Mouse (Mus musculus): ENCODE results near the gene C77080.
A peak's percentile ranks its signal among the peaks of the same experiment; 100 is the strongest.
"Not testable (repeated sequence)": the region's sequence is repeated elsewhere in the genome, so short reads cannot be mapped to it uniquely, and the experiment has no call there.

Gene C77080

DNA sequence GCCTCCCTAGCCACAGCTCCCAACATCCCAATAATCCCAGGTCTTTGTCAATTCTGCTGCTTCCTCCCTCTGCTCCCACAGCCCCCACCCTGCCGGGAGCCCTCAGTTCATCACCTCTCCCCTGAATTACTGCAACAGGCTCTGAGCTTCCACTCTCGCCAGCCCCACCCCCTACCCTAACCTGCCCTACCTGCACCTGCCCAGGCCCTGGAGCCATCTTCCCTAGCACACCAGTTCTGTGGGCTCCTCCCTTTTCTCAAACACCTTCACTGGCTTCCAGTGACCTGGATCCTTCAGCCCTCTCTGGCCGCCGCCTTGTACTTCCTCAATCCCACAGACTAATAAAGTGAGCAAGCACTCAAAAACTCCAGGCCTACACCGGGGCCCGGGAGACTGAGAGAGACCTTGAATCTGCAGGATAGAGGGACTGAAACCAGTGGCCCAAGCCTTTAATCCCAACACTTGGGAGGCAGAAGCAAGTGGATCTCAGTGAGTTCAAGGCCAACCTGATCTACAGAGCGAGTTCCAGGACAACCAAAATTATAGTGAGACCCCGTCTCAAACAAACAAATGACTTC is 24.9 kb downstream of the C77080 start:
- no peak for DNase-seq

DNA sequence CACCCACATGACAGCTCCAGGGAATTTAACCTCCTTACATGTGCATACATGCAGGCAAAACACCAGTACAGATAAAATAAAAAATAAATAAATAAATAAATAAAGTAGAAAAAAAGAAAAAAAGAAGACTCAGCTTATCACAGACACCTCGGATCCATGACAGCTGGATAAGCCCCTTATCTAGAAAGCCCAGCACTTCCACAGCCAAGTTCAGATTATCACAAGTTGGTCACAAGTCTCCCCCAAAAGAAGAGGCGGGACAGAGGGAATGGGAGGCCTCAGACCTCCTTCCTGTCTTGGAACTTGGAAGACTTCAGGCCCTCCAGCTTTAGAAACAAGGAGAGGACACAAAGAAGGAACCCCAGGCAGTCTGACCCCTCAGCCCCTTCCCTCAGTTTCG is 26.1 kb downstream of the C77080 start:
- no peak for DNase-seq

DNA sequence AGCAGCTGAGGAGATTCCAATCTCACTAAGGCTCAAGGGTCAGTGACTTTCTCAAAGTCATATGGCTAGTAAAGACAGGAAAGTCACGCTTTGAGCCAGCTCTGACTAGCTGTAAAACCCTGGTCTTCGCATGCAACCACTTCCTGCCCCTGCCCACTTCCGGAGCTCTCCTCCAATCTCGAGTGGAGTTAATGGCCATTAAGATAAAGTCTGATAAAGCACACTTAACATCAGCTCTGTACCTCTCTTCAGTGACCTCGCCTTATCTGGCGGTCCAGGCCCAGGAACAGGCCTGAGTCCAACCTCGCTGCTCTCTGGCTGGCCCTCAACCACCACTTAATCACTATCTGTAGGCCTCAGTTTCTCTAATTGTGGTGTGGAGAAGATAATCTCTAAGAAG is 26.7 kb downstream of the C77080 start:
- DNase-seq, result peak; percentile 57

DNA sequence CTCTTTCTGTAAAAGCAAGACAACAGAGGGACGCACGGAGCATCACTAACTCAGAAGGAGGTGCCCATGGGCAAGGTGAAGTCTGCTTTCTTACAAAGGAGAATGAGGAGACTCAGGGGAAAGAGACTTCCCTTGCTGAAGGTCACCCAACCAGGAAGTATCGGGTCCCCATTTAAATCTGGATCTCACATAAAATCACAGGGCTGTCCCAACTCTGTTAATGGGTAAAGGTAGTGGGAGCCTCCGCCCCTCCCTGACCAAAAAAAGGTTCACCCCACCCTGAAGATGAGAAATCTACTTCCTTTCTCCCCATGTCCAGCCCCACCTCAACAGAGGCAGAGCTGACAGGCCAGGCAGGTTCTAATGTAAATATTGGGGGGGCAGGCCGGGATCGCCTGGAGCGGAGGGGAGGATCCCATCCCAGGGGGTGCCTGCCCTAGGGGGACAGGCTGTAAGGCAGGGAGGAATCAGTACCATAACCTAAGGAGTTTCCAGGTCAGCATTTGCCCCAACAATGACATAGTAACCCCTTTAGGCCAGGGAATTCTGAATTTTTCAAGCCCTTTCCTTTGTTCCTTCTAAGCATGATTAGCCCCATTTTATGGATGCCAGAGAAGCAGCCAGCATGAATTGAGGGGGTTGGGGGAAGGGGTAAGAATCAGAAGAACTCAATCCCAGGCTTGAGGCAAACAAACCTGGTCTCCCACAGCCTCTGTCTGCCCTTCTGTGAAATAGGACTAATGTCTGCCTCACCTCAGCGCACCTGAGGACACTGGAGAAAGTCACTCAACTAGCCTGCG is 28.4 kb downstream of the C77080 start:
- no peak for DNase-seq

DNA sequence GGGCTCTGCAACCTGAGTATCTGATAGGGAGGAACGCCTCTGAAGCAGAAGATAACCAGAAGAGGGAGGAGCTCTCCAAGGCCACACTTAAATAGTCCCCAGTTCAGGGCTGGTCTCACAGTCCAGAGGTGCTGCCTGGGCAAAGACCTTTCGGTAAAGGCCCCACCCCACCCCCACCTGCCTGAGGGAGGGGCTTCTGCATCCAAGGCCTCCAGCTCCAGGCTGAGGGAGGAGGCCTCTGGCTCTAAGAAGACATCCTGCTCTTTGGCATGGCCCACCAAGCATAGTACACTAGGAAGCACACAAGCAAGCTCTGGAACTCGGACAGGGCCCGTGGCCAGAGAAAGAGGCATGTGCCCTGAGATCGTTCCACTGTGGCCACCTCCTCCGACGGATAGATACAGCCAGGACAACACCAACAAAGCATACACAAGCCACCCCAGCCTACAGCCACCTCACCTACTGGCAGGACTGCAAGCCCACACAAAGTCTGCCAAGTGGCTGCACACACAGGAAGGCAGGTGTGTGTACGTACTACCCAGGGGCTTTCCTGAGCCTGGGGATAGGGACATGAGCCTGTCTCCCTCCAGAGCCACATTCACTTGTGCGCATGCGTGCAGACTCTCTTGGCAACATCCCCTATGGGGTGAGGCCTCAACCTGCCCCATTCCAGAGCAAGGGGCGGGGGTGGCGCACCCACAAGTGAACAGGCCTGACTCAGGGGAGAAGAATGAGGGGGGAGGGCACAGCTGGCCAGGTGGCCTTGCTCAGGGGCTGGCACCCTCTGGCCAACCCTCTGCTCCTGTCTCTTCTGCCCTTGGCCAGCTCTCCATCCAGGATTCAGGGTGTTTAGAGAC is 29.4 kb downstream of the C77080 start:
- peak; percentile 69 for DNase-seq

DNA sequence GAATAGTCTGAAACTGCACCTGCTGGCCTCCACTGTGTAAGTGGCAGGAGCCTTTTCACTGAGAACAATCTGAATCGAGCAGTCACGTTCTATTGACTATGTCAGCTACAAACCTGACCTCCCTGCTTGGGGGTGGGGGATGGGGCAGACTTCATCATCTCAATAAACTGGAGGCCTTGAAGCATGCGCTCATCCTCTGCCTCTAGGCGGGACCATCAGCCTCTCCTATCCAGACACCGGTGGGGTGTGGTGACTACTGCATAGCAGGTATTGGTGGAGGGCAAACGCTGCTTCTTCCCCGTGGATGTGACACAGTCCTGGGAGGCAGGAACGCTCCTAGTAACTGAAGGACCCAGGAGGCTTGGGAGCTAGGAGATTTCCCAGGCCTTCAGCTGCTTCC is 30.3 kb downstream of the C77080 start:
- no peak for DNase-seq

DNA sequence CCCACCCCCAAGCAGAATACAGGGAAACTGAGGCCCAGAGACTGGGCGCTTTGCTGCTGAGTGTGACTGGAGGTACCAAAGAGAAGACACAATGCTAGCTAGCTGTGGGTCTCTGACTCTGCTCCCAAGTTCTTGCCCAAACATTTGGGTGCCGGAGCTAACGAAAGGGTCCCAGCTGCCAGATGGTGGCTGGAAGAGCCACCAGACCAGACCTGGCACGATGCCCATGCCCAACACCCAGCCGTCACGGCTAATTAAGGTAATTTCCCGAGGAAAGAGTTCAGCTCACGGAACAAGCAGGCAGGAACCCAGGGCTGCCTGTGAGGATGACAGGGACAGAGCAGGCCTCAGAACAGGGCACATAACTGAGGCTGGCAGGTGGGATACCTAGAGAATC is 33.2 kb downstream of the C77080 start:
- DNase-seq, result no peak

DNA sequence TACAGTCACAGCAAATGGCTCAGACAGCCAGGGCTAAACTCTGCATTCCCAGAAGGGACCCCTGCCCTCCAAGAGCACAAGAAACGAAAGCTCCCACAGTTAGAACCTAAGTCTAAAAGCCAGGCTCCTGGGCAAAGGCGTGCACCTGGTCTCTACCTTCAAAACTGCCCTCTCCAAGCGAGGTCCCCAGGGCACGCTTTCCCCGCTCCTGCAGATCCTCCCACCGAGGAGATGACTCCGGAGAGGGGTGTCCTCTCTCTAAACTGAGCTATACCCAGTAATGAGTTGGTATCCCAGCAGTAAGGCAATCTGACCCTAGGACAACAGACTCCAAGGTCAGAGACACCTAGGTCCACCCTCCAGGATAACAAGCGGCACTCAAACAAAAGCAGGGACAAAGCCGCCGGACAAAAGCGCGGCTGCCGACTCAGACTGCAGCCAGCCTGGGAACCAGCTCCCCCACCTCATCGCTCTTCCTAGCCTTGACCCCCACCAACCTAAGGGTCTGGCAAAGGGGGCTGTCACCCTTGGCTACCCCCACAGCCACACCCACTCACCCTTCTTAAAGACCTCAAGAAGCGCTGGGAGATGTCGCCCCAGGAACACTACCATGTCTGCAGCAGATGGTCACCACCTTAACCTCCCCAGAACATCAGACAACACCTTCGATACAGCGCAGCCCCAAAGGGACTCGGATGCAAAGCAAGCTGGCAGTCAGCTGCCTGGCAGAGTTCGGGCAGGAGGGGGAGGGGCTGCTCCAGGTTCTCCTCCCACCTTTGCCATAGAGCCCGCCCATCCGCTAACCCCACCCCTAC is 33.8 kb downstream of the C77080 start:
- DNase-seq, result peak; percentile 40

DNA sequence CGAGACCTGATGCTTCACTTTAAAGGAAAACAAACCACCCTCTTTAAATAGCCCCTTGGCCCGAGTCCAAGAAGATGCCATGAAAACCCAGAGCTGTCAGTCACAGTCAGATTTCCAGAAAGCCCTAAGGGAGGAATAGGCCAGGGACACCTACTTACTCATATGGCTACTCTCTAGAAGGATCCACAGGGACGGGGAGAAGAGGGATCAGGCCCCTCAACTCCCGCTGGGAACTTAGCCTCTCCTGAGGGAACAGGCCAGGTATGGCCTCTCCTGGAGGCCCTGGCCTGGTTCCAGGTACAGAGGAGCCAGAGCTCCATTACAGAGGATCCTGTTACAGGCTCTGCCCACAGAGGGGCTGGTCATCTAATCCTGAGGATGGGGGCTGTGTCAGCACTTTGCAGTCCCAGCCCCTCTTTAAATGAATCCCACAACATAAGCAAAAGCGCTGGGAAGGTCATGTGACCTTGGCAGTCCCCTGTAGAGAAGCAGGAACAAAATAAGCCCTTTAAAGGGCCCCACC is 34.7 kb downstream of the C77080 start:
- peak; percentile 62 for DNase-seq

DNA sequence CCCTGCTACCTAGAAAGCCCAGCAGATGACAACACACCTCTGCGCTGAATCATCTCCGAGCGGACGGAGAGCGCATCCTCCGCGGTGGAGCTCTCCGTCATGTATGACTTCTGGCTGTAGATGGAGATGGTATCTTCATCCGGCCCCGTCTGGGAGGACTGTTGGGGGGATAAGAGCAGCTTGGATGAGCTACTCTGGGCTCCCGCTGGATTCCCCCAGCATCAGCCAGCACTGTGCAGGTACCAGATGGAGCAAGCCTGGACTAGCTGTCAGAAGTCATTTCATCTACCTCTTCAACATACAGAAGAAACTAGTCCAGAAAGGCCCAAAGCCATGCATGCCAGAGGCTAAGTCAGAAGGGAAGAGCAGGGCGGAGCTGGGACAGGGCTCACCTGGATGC is 35.9 kb downstream of the C77080 start:
- no peak for DNase-seq

DNA sequence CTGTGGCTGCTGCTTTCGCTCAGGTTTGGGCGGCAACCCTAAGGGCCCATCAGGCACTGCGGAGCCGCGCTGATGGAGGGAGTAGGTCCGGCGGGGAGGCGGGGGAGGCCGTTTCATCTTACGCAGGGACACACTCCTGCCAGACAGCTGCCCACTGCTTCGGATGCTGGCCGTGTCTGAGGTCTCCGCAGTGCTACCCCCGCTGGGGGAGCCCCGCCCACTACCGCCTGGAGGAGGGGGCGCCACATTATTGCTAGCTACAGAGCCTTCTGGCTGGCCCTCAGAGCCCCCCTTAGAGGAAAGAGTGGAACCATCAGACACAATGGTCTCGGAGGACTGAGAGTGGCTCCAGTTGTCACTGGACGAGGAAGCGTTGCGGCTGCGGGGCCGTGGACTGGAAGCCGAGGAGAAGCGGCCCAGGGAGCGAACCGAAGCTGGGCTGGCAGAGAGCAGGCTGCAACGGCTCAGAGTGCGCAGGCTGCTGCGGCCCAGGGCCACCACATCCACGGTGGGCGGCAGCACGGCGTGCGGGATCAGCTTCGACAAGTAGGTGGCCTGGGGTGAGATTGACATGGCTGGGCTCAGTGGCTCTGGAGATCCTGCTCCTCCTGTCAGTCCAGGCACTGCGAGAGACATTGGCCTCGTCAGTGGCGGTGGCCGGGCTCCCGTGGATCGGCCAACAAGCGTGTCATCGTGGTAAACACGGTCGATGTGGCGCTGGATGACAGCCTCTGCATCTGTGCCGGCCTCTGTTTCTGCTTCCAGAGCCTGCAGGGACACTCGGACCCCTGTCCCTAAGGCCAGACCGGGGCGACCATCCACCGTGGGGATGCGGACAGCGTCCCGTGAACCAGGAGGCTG is 37.6 kb downstream of the C77080 start:
- no peak for DNase-seq

DNA sequence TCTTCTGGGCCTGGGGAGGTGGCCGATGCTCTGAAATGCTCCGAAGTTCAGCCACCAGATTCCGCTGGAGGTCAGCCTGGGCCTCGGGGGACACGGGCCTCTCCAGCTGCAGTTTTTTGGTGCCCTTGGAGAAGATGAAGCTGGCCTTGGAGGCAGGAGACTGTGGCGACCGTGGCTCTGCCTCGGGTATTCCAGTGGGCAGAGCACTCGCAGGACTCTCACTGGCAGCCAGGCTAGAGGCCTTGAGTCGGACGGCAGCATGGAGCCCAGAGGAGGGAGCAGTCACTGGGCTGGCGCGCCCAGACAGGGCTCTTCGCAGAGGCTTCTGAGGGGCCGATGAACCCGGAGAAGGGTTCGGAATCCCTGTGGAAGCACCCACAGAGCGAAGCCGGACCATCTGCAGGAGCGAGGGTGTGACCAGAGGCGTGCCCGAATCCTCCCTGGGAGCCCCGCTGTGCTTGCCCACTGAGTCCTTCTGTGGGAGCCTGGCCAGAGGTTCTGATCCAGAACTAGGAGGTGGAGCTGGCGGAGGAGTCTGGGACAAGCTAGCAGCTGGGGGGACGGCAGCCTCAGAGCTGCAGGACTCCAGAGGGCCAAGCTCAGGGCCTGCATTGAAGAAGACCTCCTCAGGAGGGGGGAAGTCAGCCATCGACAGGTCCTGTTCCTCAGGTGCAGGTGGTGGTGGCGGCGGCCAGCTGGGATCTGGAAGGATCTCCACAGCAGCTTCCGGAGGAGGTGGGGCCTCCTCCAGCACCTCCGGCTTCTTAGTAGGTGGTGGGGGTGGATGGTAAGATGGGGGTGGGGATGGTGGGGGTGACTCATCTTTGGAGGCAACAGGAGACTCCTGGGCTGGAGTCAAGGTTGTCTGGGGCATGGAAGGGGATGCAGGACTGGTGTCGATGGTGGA is 38.9 kb downstream of the C77080 start:
- no peak for DNase-seq

DNA sequence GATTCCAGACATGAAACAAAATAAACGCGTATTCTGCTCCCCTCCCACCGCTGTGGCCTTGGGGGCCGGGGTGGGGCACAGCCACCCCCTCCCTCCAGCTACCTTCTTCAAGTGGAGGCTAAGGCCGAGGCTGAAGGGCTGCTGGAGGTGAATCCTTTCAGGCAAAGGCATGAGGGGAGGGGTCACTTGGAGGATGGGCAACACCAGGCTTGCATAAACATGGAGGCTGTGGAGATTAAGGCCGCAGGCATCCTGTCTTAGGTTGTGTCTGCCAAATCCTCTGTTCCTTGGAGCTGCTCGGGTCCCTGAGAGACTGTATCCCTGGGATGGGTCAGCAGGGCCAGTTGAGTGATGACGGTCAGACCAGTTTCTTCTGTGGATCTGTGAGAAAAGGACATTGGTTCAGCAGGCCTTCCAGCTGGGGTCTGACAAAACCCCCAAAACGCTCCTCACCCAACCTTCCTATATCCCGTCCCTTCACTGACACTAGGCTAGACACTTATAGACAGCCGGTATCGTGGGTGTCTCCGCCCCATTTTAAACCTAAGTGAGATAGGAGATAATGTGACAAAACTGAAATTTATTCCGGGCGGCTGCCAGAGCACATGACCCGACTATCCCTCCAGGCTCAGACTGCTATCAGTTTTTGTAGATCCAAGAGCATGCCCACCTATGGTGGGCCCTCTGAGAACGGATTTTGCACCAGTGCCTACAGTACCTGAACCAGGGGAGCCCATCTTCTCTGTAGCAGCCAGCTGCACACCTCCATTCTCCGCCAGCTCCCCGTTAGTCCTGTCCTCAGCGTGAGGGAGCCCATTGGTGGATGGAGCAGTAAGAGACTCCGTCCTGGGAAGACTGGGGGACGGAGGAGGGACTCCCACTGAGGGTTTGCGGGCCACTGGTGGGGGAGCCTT is 39.9 kb downstream of the C77080 start:
- no peak for DNase-seq

DNA sequence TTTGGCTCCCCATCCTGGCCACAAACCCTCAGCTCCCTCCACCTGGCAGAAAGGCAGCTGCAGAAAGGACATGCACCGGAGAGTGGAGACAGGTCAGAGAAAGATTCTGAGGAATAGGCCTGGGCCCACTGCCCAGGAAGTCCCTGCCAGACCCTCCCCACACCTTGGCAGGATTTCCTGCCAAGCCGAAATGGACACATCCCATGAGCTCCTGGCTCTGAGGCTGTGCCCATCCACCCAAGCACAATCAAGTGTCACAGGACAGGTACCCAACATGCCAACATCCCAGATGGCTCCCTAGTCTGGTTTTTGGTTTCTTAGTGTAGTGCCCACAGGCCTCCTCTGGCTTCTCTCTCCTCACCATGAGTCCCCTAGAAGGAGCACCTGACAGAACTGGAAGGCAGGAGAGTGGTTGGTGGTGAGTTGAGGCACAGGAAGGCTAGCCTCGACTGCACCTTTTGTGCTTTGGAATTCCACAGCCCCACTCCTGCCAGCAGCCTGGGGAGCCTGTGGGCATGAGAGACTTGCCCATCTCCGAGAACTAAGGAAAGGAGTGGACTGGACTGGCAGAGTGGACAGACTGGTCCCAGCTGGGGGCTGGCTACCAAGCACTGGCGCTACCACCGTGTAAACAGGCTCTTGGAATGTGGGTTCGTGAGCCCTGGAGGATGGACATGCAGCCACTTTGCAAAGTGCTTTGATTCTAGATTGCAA is 40.7 kb downstream of the C77080 start:
- no peak for DNase-seq

DNA sequence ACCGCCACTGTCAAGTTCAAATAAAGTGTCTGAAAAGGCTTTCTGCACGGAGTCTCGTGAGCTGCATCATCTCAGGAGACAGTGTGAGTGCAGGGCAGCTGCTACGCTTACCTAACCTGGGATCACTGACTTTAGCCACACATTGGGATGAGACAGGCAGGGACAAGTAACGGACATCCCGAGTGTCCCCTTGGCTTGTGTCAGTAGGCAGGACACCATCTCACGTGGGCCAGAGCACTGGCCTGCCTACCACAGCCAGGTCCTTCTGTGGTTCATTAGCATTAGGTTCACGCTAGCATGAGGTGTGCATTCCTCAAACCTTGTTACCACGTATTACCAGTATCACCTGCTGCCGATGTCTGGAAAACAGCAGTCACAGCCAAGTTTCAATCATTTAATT is 42.0 kb downstream of the C77080 start:
- no peak for DNase-seq

DNA sequence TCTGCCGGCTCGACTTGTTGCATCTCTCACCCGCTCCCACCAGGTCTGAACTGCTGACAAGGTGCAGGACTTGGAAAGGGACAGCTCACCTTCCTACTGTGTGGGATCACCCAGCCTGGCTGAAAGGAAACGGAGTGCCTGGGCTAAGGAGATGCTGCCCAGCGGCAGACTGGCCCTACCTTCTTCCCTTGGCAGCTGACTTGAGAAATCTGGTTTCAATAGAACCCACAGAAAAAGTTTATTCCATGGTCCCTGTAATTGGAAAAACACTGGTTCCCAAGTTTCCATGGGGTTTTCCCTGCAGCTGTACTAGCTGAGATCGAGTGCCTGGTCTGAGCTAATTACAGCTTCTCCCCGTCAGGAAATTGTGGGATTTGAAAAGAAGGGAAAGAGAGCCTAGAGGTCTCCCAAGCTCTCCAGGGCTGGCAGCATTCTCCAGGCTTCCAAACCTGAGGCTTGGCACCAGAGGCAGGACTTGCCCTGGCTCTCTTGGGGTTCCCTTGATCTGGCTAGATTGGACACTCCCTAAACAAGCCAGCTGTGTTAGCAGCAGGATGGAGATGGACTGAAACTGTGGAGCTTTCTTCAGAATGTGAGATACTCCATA is 42.5 kb downstream of the C77080 start:
- DNase-seq, result no peak

DNA sequence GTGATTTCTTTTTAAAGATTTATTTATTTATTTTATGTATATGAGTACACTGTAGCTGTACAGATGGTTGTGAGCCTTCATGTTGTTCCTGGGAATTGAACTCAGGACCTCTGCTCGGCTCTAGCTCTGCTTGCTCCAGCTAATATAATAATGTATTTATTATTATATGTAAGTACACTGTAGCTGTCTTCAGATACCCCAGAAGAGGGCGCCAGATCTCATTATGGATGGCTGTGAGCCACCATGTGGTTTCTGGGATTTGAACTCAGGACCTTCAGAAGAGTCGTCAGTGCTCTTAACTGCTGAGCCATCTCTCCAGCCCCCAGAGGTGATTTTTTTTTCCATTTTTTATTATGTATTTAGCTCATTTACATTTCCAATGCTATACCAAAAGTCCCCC is 48.7 kb downstream of the C77080 start:
- DNase-seq, result not testable (repeated sequence)

DNA sequence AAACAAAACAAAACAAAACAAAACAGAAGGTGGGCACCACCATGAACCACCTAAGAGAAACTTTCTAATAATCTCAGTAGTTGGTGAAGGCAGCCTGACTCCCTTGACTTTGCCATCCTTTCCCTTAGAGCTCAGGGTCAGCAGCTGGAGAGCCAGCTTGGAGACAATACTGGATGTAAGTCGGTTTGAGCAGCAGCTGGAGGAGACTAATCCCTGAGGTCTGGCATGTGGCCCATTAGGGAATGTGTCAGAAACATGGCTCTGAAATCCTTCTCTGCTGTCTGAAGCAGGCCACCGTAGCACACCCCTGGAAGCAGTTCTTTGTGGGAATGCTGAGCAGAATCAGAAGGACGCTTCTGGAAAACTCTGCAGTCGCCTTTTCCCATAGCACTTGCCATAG is 49.7 kb downstream of the C77080 start:
- no peak for DNase-seq

Measured in kidney, adult 9 months (tissue).